Mouse (Mus musculus) liver, embryonic 15.5 days (tissue): ENCODE data around the gene Mllt3. TPM values are rescaled to one million over a fixed set of nuclear protein-coding genes. Genes with fewer than 3 reads are reported as not detected.

Experiments
- ATAC-seq: fragments of 200-750 bp; cut with Nextera tagmentation; 2 replicates; pipeline ENCODE4 v1.8.0; 2017; ENCODE audit warnings: moderate number of reproducible peaks, mild to moderate bottlenecking, moderate library complexity; ENCODE audit not compliant: insufficient read depth
- H3K27ac ChIP-seq: fragments of 300-500 bp; sonication (generic); replicated peaks from 2 replicates; pipeline ENCODE4 v1.5.1; 2015; ENCODE audit warnings: mild to moderate bottlenecking, inconsistent platforms
- H3K27me3 ChIP-seq: fragments of 300-500 bp; sonication (generic); 2 replicates; pipeline ENCODE4 v1.6.1; 2015; ENCODE audit warnings: mild to moderate bottlenecking, inconsistent platforms
- H3K36me3 ChIP-seq: fragments of 300-500 bp; sonication (generic); replicated peaks from 2 replicates; pipeline ENCODE4 v1.6.1; 2015; ENCODE audit warnings: moderate library complexity, mild to moderate bottlenecking, inconsistent platforms
- H3K4me1 ChIP-seq: fragments of 300-500 bp; sonication (generic); replicated peaks from 2 replicates; pipeline ENCODE4 v1.6.1; 2015; ENCODE audit warnings: inconsistent platforms
- H3K4me2 ChIP-seq: fragments of 300-500 bp; sonication (generic); 2 replicates; pipeline ENCODE4 v1.6.1; 2015; ENCODE audit warnings: moderate library complexity, mild to moderate bottlenecking, inconsistent platforms
- H3K4me3 ChIP-seq: fragments of 300-500 bp; sonication (generic); replicated peaks from 2 replicates; pipeline ENCODE4 v1.5.1; 2015; ENCODE audit warnings: mild to moderate bottlenecking, inconsistent platforms
- H3K9ac ChIP-seq: fragments of 300-500 bp; sonication (generic); 2 replicates; pipeline ENCODE4 v1.6.1; 2015; ENCODE audit warnings: moderate library complexity, mild to moderate bottlenecking, inconsistent platforms
- H3K9me3 ChIP-seq: fragments of 300-500 bp; sonication (generic); replicated peaks from 2 replicates; pipeline ENCODE4 v1.6.1; 2016; ENCODE audit warnings: inconsistent platforms
- WGBS: fragments of 180-500 bp; shearing (Covaris S2); methylation state at CpG from one replicate; pipeline ENCODE4 v1.1.7; 2015; ENCODE audit warnings: mixed read lengths; ENCODE audit not compliant: insufficient replicate concordance; 5-methylcytosine and 5-hydroxymethylcytosine counted together
- polyA plus RNA-seq: library from polyadenylated mRNA; unstranded; fragments of >200 nt; fragmentation: Nextera tagmentation; extraction: Ambion mirVana; gene quantifications from 2 replicates; pipeline ENCODE4 v1.2.1, GENCODE M21; 2015

Mllt3 gene
- polyA plus RNA-seq, 1 experiment from 2014 or later = 83.9 TPM

GRCm38 (mm10) chr4:87878701-87879100, 154.5 kb downstream of the Mllt3 start:
- Histone ChIP-seq H3K4me1 (peaks cover 12% of the 10 kb centered on the region), H3K27ac (no peak overlapping the region), H3K9me3 (no peaks in the 10 kb centered on the region), H3K4me2 (peak overlapping the region; percentile 14; the same call in 1 of the 2 replicates), H3K9ac (no peak overlapping the region), H3K4me3 (no peak overlapping the region), H3K27me3 (no peaks in the 10 kb centered on the region), H3K36me3 (no peaks in the 10 kb centered on the region)
- ATAC-seq = no peak
- 66% methylated on average over 6 of the region's 6 CpGs for WGBS

GRCm38 (mm10) chr4:87870563-87870962, 162.6 kb downstream of the Mllt3 start:
- Histone ChIP-seq H3K36me3 (peaks cover 7% of the 10 kb centered on the region; the same call in 1 of the 2 replicates), H3K4me3 (no peak overlapping the region), H3K27me3 (no peaks in the 10 kb centered on the region), H3K9me3 (no peaks in the 10 kb centered on the region), H3K4me1 (no peaks in the 10 kb centered on the region), H3K27ac (no peak overlapping the region), H3K4me2 (no peak overlapping the region), H3K9ac (no peak overlapping the region)
- WGBS = 49% methylated on average over 2 of the region's 2 CpGs
- no peak for ATAC-seq

GRCm38 (mm10) chr4:87866564-87866963, 166.6 kb downstream of the Mllt3 start:
- Histone ChIP-seq H3K4me1 (peaks cover 6% of the 10 kb centered on the region; the same call in 1 of the 2 replicates), H3K9me3 (no peaks in the 10 kb centered on the region), H3K9ac (no peak overlapping the region), H3K4me3 (no peak overlapping the region), H3K27ac (no peak overlapping the region), H3K4me2 (no peak overlapping the region), H3K36me3 (no peaks in the 10 kb centered on the region), H3K27me3 (no peaks in the 10 kb centered on the region)
- no peak for ATAC-seq
- 55% methylated on average over 3 of the region's 3 CpGs for WGBS

- Histone ChIP-seq H3K27ac (no peak overlapping the region), H3K27me3 (no peaks in the 10 kb centered on the region), H3K4me1 (peaks cover 6% of the 10 kb centered on the region; the same call in 1 of the 2 replicates), H3K9me3 (no peaks in the 10 kb centered on the region), H3K4me2 (no peak overlapping the region), H3K9ac (no peak overlapping the region), H3K4me3 (no peak overlapping the region), H3K36me3 (no peaks in the 10 kb centered on the region)
- 34% methylated on average over 3 of the region's 3 CpGs for WGBS
- no peak for ATAC-seq
These were observed 167.3 kb downstream of the Mllt3 start for GRCm38 (mm10) chr4:87865848-87866247.

GRCm38 (mm10) chr4:87865041-87865440, 168.1 kb downstream of the Mllt3 start:
- 55% methylated on average over 3 of the region's 3 CpGs for WGBS
- Histone ChIP-seq H3K27ac (no peak overlapping the region), H3K4me1 (peaks cover 6% of the 10 kb centered on the region), H3K4me3 (no peak overlapping the region), H3K9me3 (no peaks in the 10 kb centered on the region), H3K36me3 (no peaks in the 10 kb centered on the region), H3K4me2 (no peak overlapping the region), H3K9ac (no peak overlapping the region), H3K27me3 (no peaks in the 10 kb centered on the region)
- ATAC-seq = no peak

GRCm38 (mm10) chr4:87863212-87863611, 170.0 kb downstream of the Mllt3 start:
- Histone ChIP-seq H3K27me3 (no peaks in the 10 kb centered on the region), H3K36me3 (no peaks in the 10 kb centered on the region), H3K9ac (no peak overlapping the region), H3K27ac (no peak overlapping the region), H3K4me2 (no peak overlapping the region), H3K9me3 (no peaks in the 10 kb centered on the region), H3K4me3 (no peak overlapping the region), H3K4me1 (peaks cover 15% of the 10 kb centered on the region)
- no peak for ATAC-seq
- WGBS = 69% methylated on average over 5 of the region's 5 CpGs

GRCm38 (mm10) chr4:87860723-87861122, 172.4 kb downstream of the Mllt3 start:
- H3K27ac ChIP-seq = no peak overlapping the region

GRCm38 (mm10) chr4:87859148-87859547, 174.0 kb downstream of the Mllt3 start:
- Histone ChIP-seq H3K27ac (no peak overlapping the region), H3K9ac (0 out of 2 replicates have a peak overlapping the region, but pooled peaks have one; percentile 23), H3K36me3 (no peaks in the 10 kb centered on the region), H3K9me3 (no peaks in the 10 kb centered on the region), H3K4me3 (no peak overlapping the region), H3K4me1 (peaks cover 9% of the 10 kb centered on the region; the same call in 1 of the 2 replicates), H3K4me2 (no peak overlapping the region), H3K27me3 (no peaks in the 10 kb centered on the region)
- 0 out of 2 replicates have a peak, but pooled peaks have one; percentile 22 for ATAC-seq
- 23% methylated on average over 4 of the region's 4 CpGs for WGBS

More at GRCm38 (mm10) chr4:87860723-87861122, 172.4 kb downstream of the Mllt3 start:
- Histone ChIP-seq H3K36me3 (no peaks in the 10 kb centered on the region), H3K27me3 (no peaks in the 10 kb centered on the region), H3K9ac (no peak overlapping the region), H3K9me3 (no peaks in the 10 kb centered on the region), H3K4me1 (peaks cover 15% of the 10 kb centered on the region), H3K4me2 (no peak overlapping the region), H3K4me3 (no peak overlapping the region)
- no peak for ATAC-seq
- 62% methylated on average over 5 of the region's 5 CpGs for WGBS

GRCm38 (mm10) chr4:87857982-87858381, 175.2 kb downstream of the Mllt3 start:
- Histone ChIP-seq H3K4me2 (no peak overlapping the region), H3K27me3 (no peaks in the 10 kb centered on the region), H3K9ac (no peak overlapping the region), H3K9me3 (no peaks in the 10 kb centered on the region), H3K4me3 (no peak overlapping the region), H3K4me1 (peaks cover 9% of the 10 kb centered on the region; the same call in 1 of the 2 replicates), H3K27ac (no peak overlapping the region), H3K36me3 (no peaks in the 10 kb centered on the region)
- WGBS = 82% methylated on average over 1 of the region's 1 CpGs
- no peak for ATAC-seq

GRCm38 (mm10) chr4:87852461-87852860, 180.7 kb downstream of the Mllt3 start:
- Histone ChIP-seq H3K9me3 (no peaks in the 10 kb centered on the region), H3K27me3 (no peaks in the 10 kb centered on the region), H3K4me3 (no peak overlapping the region), H3K36me3 (no peaks in the 10 kb centered on the region), H3K9ac (no peak overlapping the region), H3K4me2 (no peak overlapping the region), H3K4me1 (no peaks in the 10 kb centered on the region), H3K27ac (no peak overlapping the region)
- 78% methylated on average over 2 of the region's 2 CpGs for WGBS
- ATAC-seq = no peak

GRCm38 (mm10) chr4:87850051-87850450, 183.1 kb downstream of the Mllt3 start:
- 76% methylated on average over 5 of the region's 5 CpGs for WGBS
- H3K27ac ChIP-seq = no peak overlapping the region
- no peak for ATAC-seq
- H3K27me3 ChIP-seq = no peaks in the 10 kb centered on the region
- H3K36me3 ChIP-seq = no peaks in the 10 kb centered on the region
- no peak overlapping the region for H3K9ac ChIP-seq
- no peak overlapping the region for H3K4me3 ChIP-seq
- H3K4me1 ChIP-seq = no peaks in the 10 kb centered on the region
- no peak overlapping the region for H3K4me2 ChIP-seq
- no peaks in the 10 kb centered on the region for H3K9me3 ChIP-seq

GRCm38 (mm10) chr4:87844668-87845210, 188.4 kb downstream of the Mllt3 start:
- H3K27ac ChIP-seq = no peak overlapping the region
- ATAC-seq = no peak
- WGBS = 59% methylated on average over 6 of the region's 6 CpGs
- H3K9me3 ChIP-seq = no peaks in the 10 kb centered on the region
- peaks cover 4% of the 10 kb centered on the region for H3K4me1 ChIP-seq
- no peak overlapping the region for H3K9ac ChIP-seq
- H3K27me3 ChIP-seq = no peaks in the 10 kb centered on the region
- H3K4me3 ChIP-seq = no peak overlapping the region
- no peak overlapping the region for H3K4me2 ChIP-seq
- H3K36me3 ChIP-seq = no peaks in the 10 kb centered on the region
